Mouse (Mus musculus) heart, embryonic 15.5 days (tissue): ENCODE results near the gene Olfr552. TPM values are rescaled to one million over a fixed set of nuclear protein-coding genes. Genes with fewer than 3 reads are reported as not detected.
"Not testable (repeated sequence)": the region's sequence is repeated elsewhere in the genome, so short reads cannot be mapped to it uniquely, and the experiment has no call there.

Source experiments
- ATAC-seq: fragments of 200-750 bp; cut with Nextera tagmentation; replicated peaks from 2 replicates; pipeline ENCODE4 v1.8.0; 2017; ENCODE audit warnings: low read depth, moderate TSS enrichment; ENCODE audit not compliant: insufficient number of reproducible peaks, insufficient read depth, low FRiP score
- H3K27ac ChIP-seq: fragments of 300-500 bp; sonication (generic); 2 replicates; pipeline ENCODE4 v1.5.1; 2015; ENCODE audit warnings: mild to moderate bottlenecking, inconsistent platforms
- H3K27me3 ChIP-seq: fragments of 300-500 bp; sonication (generic); 2 replicates; pipeline ENCODE4 v1.6.1; 2015; ENCODE audit warnings: inconsistent platforms
- H3K36me3 ChIP-seq: fragments of 300-500 bp; sonication (generic); 2 replicates; pipeline ENCODE4 v1.6.1; 2015; ENCODE audit warnings: mild to moderate bottlenecking, inconsistent platforms
- H3K4me1 ChIP-seq: fragments of 300-500 bp; sonication (generic); replicated peaks from 2 replicates; pipeline ENCODE4 v1.6.1; 2015; ENCODE audit warnings: inconsistent platforms
- H3K4me2 ChIP-seq: fragments of 300-500 bp; sonication (generic); 2 replicates; pipeline ENCODE4 v1.6.1; 2015; ENCODE audit warnings: inconsistent platforms, mild to moderate bottlenecking, moderate library complexity
- H3K4me3 ChIP-seq: fragments of 300-500 bp; sonication (generic); 2 replicates; pipeline ENCODE4 v1.5.1; 2015; ENCODE audit warnings: mild to moderate bottlenecking, inconsistent platforms
- H3K9ac ChIP-seq: fragments of 300-500 bp; sonication (generic); 2 replicates; pipeline ENCODE4 v1.6.1; 2015; ENCODE audit warnings: mild to moderate bottlenecking, inconsistent platforms
- H3K9me3 ChIP-seq: fragments of 300-500 bp; sonication (generic); replicated peaks from 2 replicates; pipeline ENCODE4 v1.6.1; 2016; ENCODE audit warnings: inconsistent platforms
- WGBS: fragments of 180-500 bp; shearing (Covaris S2); methylation state at CpG from one replicate; pipeline ENCODE4 v1.1.7; 2015; ENCODE audit warnings: mixed read lengths; 5-methylcytosine and 5-hydroxymethylcytosine counted together
- polyA plus RNA-seq: library from polyadenylated mRNA; unstranded; fragments of >200 nt; fragmentation: Nextera tagmentation; extraction: Ambion mirVana; gene quantifications from 2 replicates; pipeline ENCODE4 v1.2.1, GENCODE M21; 2015

Gene Olfr552
- polyA plus RNA-seq, 1 experiment from 2014 or later, result not detected

DNA sequence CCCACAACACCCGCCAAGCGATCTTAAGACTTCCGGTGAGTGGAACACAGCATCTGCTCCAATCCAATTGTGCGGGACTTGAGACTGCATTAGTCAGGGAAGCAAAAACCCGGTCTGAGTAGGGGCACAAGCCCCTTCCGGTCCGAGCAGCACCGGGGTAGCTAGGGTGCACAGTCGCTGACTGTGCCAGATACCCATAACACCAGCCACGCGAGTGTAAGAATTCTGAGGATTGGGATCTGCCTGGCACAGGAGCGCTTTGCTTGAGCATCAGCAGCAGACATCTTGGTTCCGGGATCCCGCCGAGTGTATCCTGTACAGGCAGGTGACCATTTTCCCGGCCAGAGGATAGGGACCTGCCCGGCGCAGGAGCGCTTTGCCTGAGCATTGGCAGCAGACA, 22.8 kb downstream of the Olfr552 start:
- H3K36me3 ChIP-seq, H3K27ac ChIP-seq, H3K4me2 ChIP-seq, H3K9me3 ChIP-seq, H3K4me1 ChIP-seq, ATAC-seq, H3K4me3 ChIP-seq, H3K27me3 ChIP-seq, H3K9ac ChIP-seq: not testable (repeated sequence)
- WGBS, result 79% methylated on average over 19 of the region's 19 CpGs

DNA sequence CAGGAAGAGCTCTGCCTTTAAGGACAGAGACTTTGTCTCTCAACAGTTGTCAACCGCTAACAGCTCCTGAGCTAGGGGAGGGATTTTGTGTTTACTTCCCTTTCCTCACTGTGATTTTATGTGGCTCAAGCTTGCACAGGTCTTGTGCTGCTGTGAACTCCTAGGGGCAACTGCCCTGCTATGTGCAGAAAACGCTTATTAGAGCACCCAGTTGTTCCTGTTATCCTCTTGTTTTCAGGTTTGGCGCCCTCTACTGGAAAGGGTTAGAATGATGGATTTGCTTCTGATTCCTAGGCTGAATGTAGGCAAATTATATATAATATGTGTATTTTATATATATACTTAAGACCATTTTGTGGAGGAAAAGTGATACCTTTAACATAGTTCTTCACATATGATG, 39.1 kb downstream of the Olfr552 start:
- H3K9me3 ChIP-seq, result no peaks in the 10 kb centered on the region
- no peaks in the 10 kb centered on the region for H3K4me1 ChIP-seq
- no peak overlapping the region for H3K9ac ChIP-seq
- H3K27ac ChIP-seq, result no peak overlapping the region
- no peak overlapping the region for H3K4me3 ChIP-seq
- ATAC-seq, result no peak
- H3K4me2 ChIP-seq, result no peak overlapping the region
- no peaks in the 10 kb centered on the region for H3K36me3 ChIP-seq
- no peaks in the 10 kb centered on the region for H3K27me3 ChIP-seq
- WGBS, result 33% methylated on average over 3 of the region's 3 CpGs

DNA sequence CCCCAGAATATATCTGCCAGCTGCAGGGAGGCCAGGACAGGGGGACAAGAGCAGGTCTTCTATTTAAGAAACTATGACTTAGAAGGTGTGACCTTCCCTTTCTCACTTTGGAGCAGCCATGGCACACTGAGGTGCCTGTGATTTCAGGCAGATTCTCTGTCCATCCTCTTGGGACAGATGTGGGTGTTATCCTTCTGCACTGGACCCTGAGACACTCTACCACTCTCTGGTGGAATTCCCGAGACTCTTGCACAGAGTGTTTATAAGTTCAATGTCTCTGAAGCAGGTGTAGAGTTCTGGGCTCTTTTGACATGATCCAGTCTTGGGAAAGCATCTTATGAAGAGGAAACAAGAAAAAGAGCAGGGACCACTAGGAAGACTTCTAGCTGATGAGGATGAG, 40.6 kb downstream of the Olfr552 start, which contains the start of gene Olfr554:
Olfr554 (plus strand) TSS at position 301 of the 400 bp plus-strand sequence.
- Histone ChIP-seq H3K9ac (no peak within 1 kb of the TSS), H3K4me1 (no peaks in the 10 kb centered on the region), H3K9me3 (no peaks in the 10 kb centered on the region), H3K4me3 (no peak within 1 kb of the TSS), H3K27me3 (no peaks in the 10 kb centered on the region), H3K27ac (no peak within 1 kb of the TSS), H3K36me3 (no peaks in the 10 kb centered on the region), H3K4me2 (no peak within 1 kb of the TSS)
- 45% methylated on average over 1 of the region's 1 CpGs for WGBS
- ATAC-seq, result no peak

DNA sequence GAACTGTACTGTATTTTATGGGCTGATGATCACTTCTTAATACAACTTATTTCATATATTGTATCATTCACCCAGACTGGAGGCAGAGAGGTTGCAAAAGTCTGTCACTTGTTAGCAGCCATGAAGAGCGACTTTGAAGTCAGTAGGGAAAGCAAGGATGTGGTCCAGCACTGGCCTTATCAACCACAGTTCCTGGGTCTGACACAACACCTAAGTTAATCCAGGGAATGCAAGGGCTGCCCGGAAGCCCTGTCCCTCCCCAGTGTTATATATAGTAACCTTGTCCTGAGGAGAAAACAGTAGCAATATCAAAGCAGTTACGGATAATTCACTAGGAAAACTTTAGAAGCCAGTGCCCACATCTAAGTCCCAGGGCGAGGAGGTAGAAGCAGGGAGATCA, 47.4 kb downstream of the Olfr552 start:
- not testable (repeated sequence) for H3K4me3 ChIP-seq, H3K27ac ChIP-seq, H3K9ac ChIP-seq, H3K4me1 ChIP-seq, H3K27me3 ChIP-seq, ATAC-seq, H3K4me2 ChIP-seq, H3K36me3 ChIP-seq, H3K9me3 ChIP-seq
- 30% methylated on average over 4 of the region's 4 CpGs for WGBS

Other genes starting within 250 kb of the Olfr552 start
- gene Rrm1, start 156.1 kb upstream of the Olfr552 start, polyA plus RNA-seq, result 99.0 and 126 TPM in 2 replicates
- gene Olfr543, start 116.1 kb upstream of the Olfr552 start, polyA plus RNA-seq, result 0.29 and 0.30 TPM in 2 replicates
- 0.05 TPM in 2 replicates for gene Olfr544, start 109.5 kb upstream of the Olfr552 start, polyA plus RNA-seq
- 0.04 TPM in 1 of 2 replicates, not detected in the other for gene Olfr545, start 98.2 kb upstream of the Olfr552 start, polyA plus RNA-seq
- not detected in 2 replicates for gene Olfr547, start 63.0 kb upstream of the Olfr552 start, polyA plus RNA-seq
- not detected in 2 replicates for gene Olfr548-ps1, start 56.9 kb upstream of the Olfr552 start, polyA plus RNA-seq
- not detected in 2 replicates for gene Olfr549, start 47.9 kb upstream of the Olfr552 start, polyA plus RNA-seq
- gene Trim21, start 32.3 kb upstream of the Olfr552 start, polyA plus RNA-seq, result 0.68 and 0.84 TPM in 2 replicates
- not detected in 2 replicates for gene Olfr550, start 26.3 kb upstream of the Olfr552 start, polyA plus RNA-seq
- gene Olfr551, start 5.9 kb upstream of the Olfr552 start, polyA plus RNA-seq, result not detected in 2 replicates
- not detected in 2 replicates for gene Olfr553, start 20.4 kb downstream of the Olfr552 start, polyA plus RNA-seq
- not detected in 2 replicates for gene Olfr554, start 40.7 kb downstream of the Olfr552 start, polyA plus RNA-seq
- gene Olfr555, start 61.1 kb downstream of the Olfr552 start, polyA plus RNA-seq, result not detected in 2 replicates
- not detected in 2 replicates for gene Olfr556, start 67.1 kb downstream of the Olfr552 start, polyA plus RNA-seq
- gene Trim68, start 89.6 kb downstream of the Olfr552 start, polyA plus RNA-seq, result 11.3 and 13.6 TPM in 2 replicates
- not detected in 2 replicates for gene Olfr557, start 98.1 kb downstream of the Olfr552 start, polyA plus RNA-seq
- gene Olfr558, start 104.4 kb downstream of the Olfr552 start, polyA plus RNA-seq, result 0.51 and 0.74 TPM in 2 replicates
- gene Olfr33, start 121.3 kb downstream of the Olfr552 start, polyA plus RNA-seq, result not detected in 2 replicates
- gene Olfr559, start 129.7 kb downstream of the Olfr552 start, polyA plus RNA-seq, result not detected in 2 replicates
- not detected in 2 replicates for gene Olfr560, start 161.6 kb downstream of the Olfr552 start, polyA plus RNA-seq
- 0.15 and 0.33 TPM in 2 replicates for gene Olfr78, start 161.7 kb downstream of the Olfr552 start, polyA plus RNA-seq
- not detected in 2 replicates for gene Olfr561, start 173.5 kb downstream of the Olfr552 start, polyA plus RNA-seq
- gene Olfr564, start 205.7 kb downstream of the Olfr552 start, polyA plus RNA-seq, result not detected in 2 replicates